24 mouse cellular contexts compared by ENCODE assay signal in genomic region chr3:121597203-121597602, GRCm38 (mm10).
A peak's percentile ranks its signal among the peaks of the same experiment; 100 is the strongest.
DNase-seq lines count a peak whose midpoint lies in the region; ATAC-seq and TF ChIP-seq lines count a peak whose summit lies in the region.
"Had no signal": no experiment of that assay in that cellular context is flagged by ENCODE, and none has a peak within 500 bp of the region (broad histone marks: within the 10 kb centered on the region; RNA-seq: fewer than 3 reads in every experiment).

No protein-coding gene starts in this region.

- no peaks in the 10 kb centered on the region for H3K4me1 ChIP-seq in liver, adult 2 months (ENCODE audit: control insufficient read depth, insufficient read depth, low read length)
- H3K4me1 ChIP-seq in liver, embryonic 12.5 days = no peaks in the 10 kb centered on the region
- H3K4me1 ChIP-seq in liver, embryonic 16.5 days (ENCODE audit: control insufficient read depth, low read depth, low read length) = no peaks in the 10 kb centered on the region
- H3K4me1 ChIP-seq in midbrain, embryonic 10.5 days = peaks cover 14% of the 10 kb centered on the region
- H3K4me1 ChIP-seq: forebrain, embryonic 15.5 days had no signal

- no peaks in the 10 kb centered on the region for H3K79me2 ChIP-seq in liver, adult 2 months (ENCODE audit: control insufficient read depth, insufficient read depth, low read length)

- no peak for TF ChIP-seq CTCF in liver, adult 2 months (IDR thresholded peaks at IDR 0.05; ENCODE audit: low read depth, low read length)

- no peak overlapping the region for H3K4me2 ChIP-seq in liver, embryonic 12.5 days
- H3K4me2 ChIP-seq in liver, embryonic 16.5 days (ENCODE audit: low read depth, low read length) = no peak overlapping the region
- H3K4me2 ChIP-seq: embryonic facial prominence, embryonic 15.5 days; forebrain, embryonic 15.5 days; heart, embryonic 13.5 days; hindbrain, embryonic 13.5 days; limb, embryonic 15.5 days; midbrain, embryonic 15.5 days had no signal

- H3K27ac ChIP-seq in liver, adult 2 months (replicated peaks; ENCODE audit: insufficient read depth, low read depth, low read length) = no peak overlapping the region
- no peak overlapping the region for H3K27ac ChIP-seq in liver, embryonic 12.5 days
- no peak overlapping the region for H3K27ac ChIP-seq in liver, embryonic 16.5 days (ENCODE audit: low read length)
- no peak overlapping the region for H3K27ac ChIP-seq in midbrain, embryonic 10.5 days (replicated peaks)
- H3K27ac ChIP-seq: embryonic facial prominence, embryonic 15.5 days; forebrain, embryonic 15.5 days; heart, embryonic 13.5 days; hindbrain, embryonic 13.5 days; kidney, postnatal 0 days; limb, embryonic 15.5 days; midbrain, embryonic 15.5 days had no signal

- no peaks in the 10 kb centered on the region for H3K36me3 ChIP-seq in liver, adult 2 months (ENCODE audit: control insufficient read depth, insufficient read depth, low read length)
- no peaks in the 10 kb centered on the region for H3K36me3 ChIP-seq in liver, embryonic 12.5 days
- H3K36me3 ChIP-seq in liver, embryonic 16.5 days (ENCODE audit: control insufficient read depth, insufficient read depth) = no peaks in the 10 kb centered on the region
- no peaks in the 10 kb centered on the region for H3K36me3 ChIP-seq in midbrain, embryonic 10.5 days
- H3K36me3 ChIP-seq: embryonic facial prominence, embryonic 15.5 days; forebrain, embryonic 15.5 days; G1E; heart, embryonic 13.5 days; hindbrain, embryonic 13.5 days; limb, embryonic 15.5 days; midbrain, embryonic 15.5 days had no signal

- no peak overlapping the region for H3K9ac ChIP-seq in liver, adult 2 months (ENCODE audit: low read depth, low read length)
- no peak overlapping the region for H3K9ac ChIP-seq in liver, embryonic 12.5 days
- H3K9ac ChIP-seq in liver, embryonic 16.5 days (ENCODE audit: low read depth, low read length) = no peak overlapping the region
- H3K9ac ChIP-seq: embryonic facial prominence, embryonic 15.5 days; forebrain, embryonic 15.5 days; heart, embryonic 13.5 days; hindbrain, embryonic 13.5 days; limb, embryonic 15.5 days; midbrain, embryonic 15.5 days had no signal

- no peaks in the 10 kb centered on the region for H3K9me3 ChIP-seq in liver, embryonic 12.5 days (replicated peaks)
- no peaks in the 10 kb centered on the region for H3K9me3 ChIP-seq in liver, embryonic 16.5 days (replicated peaks; ENCODE audit: control insufficient read depth, low read length)
- H3K9me3 ChIP-seq in midbrain, embryonic 10.5 days (replicated peaks) = no peaks in the 10 kb centered on the region
- H3K9me3 ChIP-seq: embryonic facial prominence, embryonic 15.5 days; forebrain, embryonic 15.5 days; G1E; heart, embryonic 13.5 days; hindbrain, embryonic 13.5 days; limb, embryonic 15.5 days; midbrain, embryonic 15.5 days had no signal

- no peak for TF ChIP-seq POLR2A in liver, adult 2 months (IDR thresholded peaks at IDR 0.05; ENCODE audit: extremely low read depth, insufficient read depth, low read length)

- no peak overlapping the region for H3K4me3 ChIP-seq in liver, adult 2 months (ENCODE audit: insufficient read depth, low read depth, low read length)
- H3K4me3 ChIP-seq in liver, embryonic 12.5 days = no peak overlapping the region
- H3K4me3 ChIP-seq in liver, embryonic 16.5 days (ENCODE audit: low read depth, low read length) = no peak overlapping the region
- no peak overlapping the region for H3K4me3 ChIP-seq in midbrain, embryonic 10.5 days
- H3K4me3 ChIP-seq: embryonic facial prominence, embryonic 15.5 days; forebrain, embryonic 15.5 days; heart, embryonic 13.5 days; hindbrain, embryonic 13.5 days; limb, embryonic 15.5 days; megakaryocyte, embryonic 14.5 days; midbrain, embryonic 15.5 days had no signal

- no peak for ATAC-seq in liver, embryonic 12.5 days
- ATAC-seq in liver, embryonic 16.5 days (ENCODE audit: low read depth) = peak; percentile 46; the same call in 1 of the 2 replicates
- ATAC-seq in neutrophil, adult 5-6 weeks (ENCODE audit: extremely low read depth, insufficient number of reproducible peaks, low FRiP score, poor library complexity, severe bottlenecking) = peak; percentile 98
- ATAC-seq in megakaryocyte-erythroid progenitor cell, adult 5-6 weeks (replicated peaks; ENCODE audit: low FRiP score, low TSS enrichment, poor library complexity, severe bottlenecking) = no peak
- ATAC-seq: forebrain, embryonic 15.5 days; inflammation-experienced regulatory T-cells, adult 6 months; midbrain, embryonic 15.5 days; Patski had no signal

- 88% methylated on average over 5 of the region's 5 CpGs for WGBS in liver, adult 2 months
- WGBS in liver, embryonic 12.5 days (ENCODE audit: insufficient replicate concordance) = 56% methylated on average over 5 of the region's 5 CpGs
- WGBS in liver, embryonic 16.5 days (ENCODE audit: insufficient replicate concordance) = 43% methylated on average over 5 of the region's 5 CpGs
- 83% methylated on average over 5 of the region's 5 CpGs for WGBS in midbrain, embryonic 10.5 days

- H3K27me3 ChIP-seq in liver, adult 2 months (ENCODE audit: control insufficient read depth, insufficient read depth, low read length) = no peaks in the 10 kb centered on the region
- no peaks in the 10 kb centered on the region for H3K27me3 ChIP-seq in liver, embryonic 12.5 days (replicated peaks)
- H3K27me3 ChIP-seq in liver, embryonic 16.5 days (ENCODE audit: control insufficient read depth, insufficient read depth, low read depth, low read length) = no peaks in the 10 kb centered on the region
- H3K27me3 ChIP-seq in midbrain, embryonic 10.5 days (ENCODE audit: low read depth, poor library complexity, severe bottlenecking) = no peaks in the 10 kb centered on the region
- H3K27me3 ChIP-seq: CH12.LX; embryonic facial prominence, embryonic 15.5 days; forebrain, embryonic 15.5 days; heart, embryonic 13.5 days; hindbrain, embryonic 13.5 days; limb, embryonic 15.5 days; midbrain, embryonic 15.5 days; Patski had no signal

- peak; percentile 20 for DNase-seq in liver, adult 2 months (ENCODE audit: extremely low read depth, low read depth, low spot score)
- DNase-seq in R1 (ENCODE audit: low read depth, low spot score) = peak; percentile 68
- no peak for DNase-seq in midbrain, embryonic 10.5 days (ENCODE audit: low spot score)
- DNase-seq: adrenal gland, postnatal 36 days; B cell, adult 2 months; cerebellum, adult 9-10 months; kidney, adult 18-20 months; left cerebral cortex, postnatal 4 days had no signal

Comparison
In these comparisons a context has a peak if more than half of its experiments do, and no peak if none do; other contexts are left out.
1. ATAC-seq: peak in liver, embryonic 16.5 days (single experiment) and neutrophil, adult 5-6 weeks (single experiment); none in liver, embryonic 12.5 days (single experiment) and megakaryocyte-erythroid progenitor cell, adult 5-6 weeks (single experiment).